Mouse (Mus musculus) c-Kit-positive CD71-positive TER-119-positive erythroid progenitor cells, embryonic 14.5 days (primary cell): Measurements from ENCODE around the gene Olfr866.

Source experiments
- DNase-seq: peaks from one replicate; pipeline ENCODE4 v3.0.0-alpha.2; 2013; ENCODE audit warnings: low spot score

The Olfr866 gene

DNA sequence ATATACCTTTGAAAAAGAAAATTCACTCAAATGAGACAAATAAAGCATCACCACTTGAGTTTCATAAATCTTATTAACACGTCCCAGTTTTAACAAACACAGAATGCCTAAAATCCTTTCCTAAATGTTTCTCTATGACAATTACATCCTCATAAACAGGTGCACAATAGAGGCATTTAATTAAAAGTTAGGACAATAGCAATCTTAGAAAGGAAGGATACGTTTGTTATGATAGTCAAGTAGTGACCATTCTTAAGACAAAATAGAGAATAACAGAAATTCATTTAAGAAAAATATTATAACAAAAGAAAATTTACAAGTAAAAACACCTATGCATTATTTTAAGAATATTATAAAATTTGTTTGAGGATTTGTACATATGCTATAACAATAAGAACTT, at the start of gene Olfr866:
Gene Olfr866, minus strand, starts transcription at position 101 of the 400 bp plus-strand sequence.
- no peak for DNase-seq

DNA sequence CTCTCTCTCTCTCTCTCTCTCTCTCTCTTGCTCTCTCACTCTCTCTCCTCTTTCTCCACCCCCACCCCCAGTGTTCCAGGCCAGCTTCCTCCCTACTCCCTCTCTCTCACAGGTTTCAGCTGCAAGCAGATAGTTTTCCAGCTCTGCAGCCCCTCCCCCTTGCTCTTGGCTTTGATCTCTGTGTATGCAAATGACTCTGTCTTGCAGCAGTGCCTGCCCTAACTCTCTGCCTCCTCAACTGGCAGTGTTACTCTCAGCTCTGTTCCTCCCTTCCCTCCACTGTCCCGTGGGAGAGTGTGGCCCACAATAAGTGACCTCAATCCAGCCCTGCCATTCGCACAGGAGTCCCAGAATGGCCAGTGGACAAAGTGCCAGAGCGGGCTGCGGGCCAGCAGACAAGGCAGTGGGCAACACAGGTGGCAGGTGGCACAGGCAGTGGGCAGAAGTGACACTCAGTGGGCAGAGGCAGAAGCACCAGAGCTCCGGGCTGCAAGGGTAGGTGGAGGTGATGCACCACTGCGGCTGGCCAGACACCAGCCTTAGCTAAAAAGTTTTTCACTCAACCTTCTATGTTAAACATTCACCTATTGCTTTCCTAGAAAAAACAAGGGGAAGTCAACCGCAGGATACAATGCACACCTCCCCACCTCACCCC, 45.8 kb upstream of the Olfr866 start:
- DNase-seq, result no peak

DNA sequence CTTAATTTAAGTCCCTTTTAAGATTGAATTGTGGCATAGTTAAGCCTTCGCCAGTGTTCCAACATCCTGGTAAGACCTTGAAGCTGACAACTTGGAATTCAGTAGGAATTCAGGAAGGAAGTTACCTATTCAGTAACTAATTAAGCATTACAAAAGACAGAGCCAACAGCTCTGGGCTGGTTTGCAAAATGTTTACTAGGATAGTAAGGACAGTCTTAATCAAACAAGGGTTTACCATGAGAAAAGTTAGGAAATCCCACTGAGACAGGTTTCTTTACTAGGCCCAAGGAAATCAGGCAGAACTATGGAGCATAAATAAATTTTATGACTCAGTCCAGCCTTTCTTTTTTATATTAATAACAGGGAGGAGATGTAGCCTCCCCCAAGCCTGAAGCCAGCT, 43.5 kb upstream of the Olfr866 start:
- DNase-seq, result no peak

DNA sequence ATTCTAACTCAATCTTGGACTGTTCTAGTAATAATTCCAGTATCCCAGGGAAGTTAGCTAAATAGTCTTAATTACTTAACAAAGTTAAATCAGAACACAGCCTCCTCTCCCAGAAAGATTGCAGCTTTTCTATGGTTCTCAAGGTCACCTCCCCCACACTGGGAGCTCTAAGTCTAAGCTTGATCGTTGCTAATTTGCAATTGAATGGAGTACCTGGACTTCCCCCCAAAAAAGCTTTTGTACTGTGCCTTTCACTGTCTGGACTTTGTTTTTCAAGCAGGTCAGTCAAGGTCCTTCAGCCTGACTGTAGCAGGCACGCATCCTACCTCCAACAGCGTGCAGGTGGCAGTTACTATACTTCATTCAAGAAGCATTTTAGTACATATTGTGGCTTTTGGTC, 42.4 kb upstream of the Olfr866 start:
- no peak for DNase-seq

DNA sequence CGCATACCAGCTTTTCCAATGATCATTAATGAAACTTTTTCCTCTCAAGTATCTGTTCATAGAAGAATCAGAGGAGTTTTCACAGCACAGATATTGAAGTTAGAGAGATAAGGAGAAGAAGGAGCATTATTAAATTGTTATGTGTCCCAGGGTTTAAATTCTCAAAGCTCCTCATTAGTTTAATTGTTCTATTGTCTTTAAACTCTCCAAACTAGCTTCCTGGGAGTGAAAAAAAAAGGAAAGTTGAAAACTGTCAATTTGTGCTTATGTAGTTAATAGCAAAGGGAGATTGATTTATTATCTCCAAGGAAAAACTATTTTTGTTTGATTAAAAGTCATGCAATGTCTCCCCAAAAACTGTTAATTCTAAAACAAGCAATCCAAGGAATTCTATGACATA, 29.6 kb upstream of the Olfr866 start, which contains the start of gene Olfr867:
Gene Olfr867, minus strand, starts transcription at position 101 of the 400 bp plus-strand sequence.
- no peak for DNase-seq

DNA sequence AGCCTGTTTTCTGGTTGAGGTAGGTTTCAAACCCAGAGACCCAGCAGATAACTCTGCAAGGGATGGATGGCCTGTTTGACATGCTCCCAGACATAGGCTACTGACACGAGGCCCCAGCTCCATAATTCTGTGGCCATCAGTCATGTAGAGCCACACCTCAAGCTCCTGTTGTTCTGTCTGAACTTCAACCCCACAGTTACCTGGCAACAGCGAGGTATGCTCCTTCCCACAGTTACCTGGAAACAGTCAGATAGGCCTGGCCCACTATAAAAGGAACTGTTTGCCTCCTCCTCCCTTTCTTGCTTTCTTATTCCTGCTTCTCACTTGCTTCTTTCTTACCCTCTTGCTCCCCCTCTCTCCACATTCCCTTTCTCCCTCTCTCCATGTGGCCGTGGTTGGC, 20.1 kb upstream of the Olfr866 start:
- no peak for DNase-seq
